Mouse (Mus musculus): Measurements from ENCODE around the gene Crip3.

Gene Crip3

DNA sequence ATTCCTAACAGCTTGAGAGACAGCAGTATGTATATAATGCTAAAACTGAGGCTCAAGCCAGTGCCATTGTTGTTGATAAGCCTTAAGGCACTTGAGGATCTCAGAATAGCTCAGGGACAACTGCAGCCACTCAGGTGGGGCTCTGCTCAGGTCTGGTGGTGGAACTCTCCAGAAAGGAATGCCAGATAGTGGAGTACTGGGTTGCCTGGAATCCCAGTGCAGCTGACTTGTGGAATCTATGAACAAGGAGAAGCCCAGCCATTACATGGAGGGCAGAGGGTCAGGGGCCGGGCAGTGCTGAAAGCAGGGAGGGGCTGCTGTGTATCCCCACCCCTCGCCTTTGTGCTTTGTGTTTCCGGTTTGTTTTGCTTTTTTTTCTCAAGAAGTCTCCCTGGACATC, 29.7 kb downstream of the Crip3 start:
- 54% methylated on average over 3 of the region's 3 CpGs for WGBS

DNA sequence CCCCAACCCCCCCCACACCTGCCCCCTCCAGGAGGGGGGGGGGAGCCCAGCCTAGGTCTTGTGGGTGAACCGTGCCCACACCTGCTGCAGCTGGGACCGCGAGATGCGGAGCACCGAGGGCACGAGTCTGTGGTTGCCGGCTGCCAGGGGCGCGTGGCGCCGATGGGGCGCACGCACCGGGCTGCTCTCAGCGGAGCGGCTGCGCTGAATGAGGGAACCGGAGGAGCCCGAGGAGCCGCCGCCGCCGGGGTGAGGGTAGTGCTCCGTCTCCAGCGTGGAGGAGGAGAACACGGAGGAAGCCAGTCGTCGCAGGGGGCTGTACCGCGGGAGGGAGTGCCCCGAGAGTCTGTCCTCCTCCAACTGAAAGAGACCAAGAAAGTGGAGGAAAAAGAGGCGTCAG, 31.9 kb downstream of the Crip3 start:
- 27% methylated on average over 32 of the region's 32 CpGs for WGBS

DNA sequence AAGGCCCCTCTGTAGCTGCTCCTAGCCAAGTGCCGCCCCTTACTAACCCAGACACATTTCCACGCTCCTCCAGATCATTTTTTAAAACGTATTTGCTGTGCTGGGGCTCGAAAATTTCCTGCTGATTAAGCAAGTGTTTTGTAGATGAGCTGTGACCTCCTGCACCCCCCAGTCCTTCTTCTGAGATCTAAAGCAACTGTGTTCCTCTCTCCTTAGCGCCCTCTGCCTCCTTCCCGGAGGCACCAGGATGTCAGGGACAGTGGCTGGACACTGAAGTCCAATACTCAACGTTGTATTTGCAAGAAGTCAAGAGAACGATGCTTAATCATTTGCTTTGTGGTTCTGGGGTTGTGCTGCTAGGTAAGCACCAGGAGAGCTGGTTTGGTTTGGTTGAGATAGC, 32.6 kb downstream of the Crip3 start:
- 48% methylated on average over 8 of the region's 8 CpGs for WGBS

- WGBS: 86% methylated on average over 5 of the region's 5 CpGs
These were observed 33.5 kb downstream of the Crip3 start for GRCm38 (mm10) chr17:46462226-46462625.

DNA sequence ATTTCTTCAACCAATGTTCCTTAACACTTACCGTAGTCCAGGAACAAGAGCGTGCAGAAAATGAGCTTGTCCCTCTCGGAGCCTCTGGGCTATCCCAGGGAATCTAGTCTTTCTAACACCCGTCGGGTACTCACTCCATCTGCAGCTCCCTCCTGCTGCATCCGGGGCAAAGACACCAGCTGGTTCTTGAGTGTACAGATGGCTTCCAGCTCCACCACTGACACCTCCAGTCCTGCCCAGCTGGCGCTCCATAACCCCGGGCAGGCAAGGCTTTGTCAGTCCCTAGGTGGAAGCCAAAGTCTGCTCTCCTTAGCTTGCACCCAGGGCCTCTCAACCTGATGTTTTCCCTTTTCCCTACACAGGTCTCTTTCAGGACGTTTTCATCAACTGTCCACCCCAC, 39.1 kb downstream of the Crip3 start:
- WGBS: 56% methylated on average over 9 of the region's 9 CpGs

- WGBS: 90% methylated on average over 8 of the region's 8 CpGs
These were observed 47.9 kb downstream of the Crip3 start for GRCm38 (mm10) chr17:46476601-46477000.

DNA sequence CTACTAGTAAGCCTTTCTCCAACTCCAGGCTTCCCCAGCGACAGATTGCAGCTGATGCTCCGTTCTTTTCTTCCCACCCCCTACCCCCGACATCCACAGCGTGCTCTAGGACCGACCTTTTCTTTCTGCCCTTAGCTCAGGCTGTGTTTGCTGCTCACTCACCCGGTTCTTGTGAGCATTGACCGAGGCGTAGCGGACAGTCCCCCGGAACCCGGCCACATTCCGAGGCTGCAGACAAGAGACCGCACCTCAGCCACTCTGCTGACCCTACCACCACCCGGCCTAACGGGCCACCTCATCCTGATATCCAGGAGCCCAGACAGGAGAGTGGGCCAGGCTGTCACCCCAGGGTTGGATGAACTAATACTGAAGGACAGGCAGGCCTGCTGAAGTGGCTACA, 48.6 kb downstream of the Crip3 start:
- 88% methylated on average over 15 of the region's 15 CpGs for WGBS
